Mouse (Mus musculus) neutrophil, adult 65 days (primary cell): ENCODE measurements around the gene Agtr2. TPM values are rescaled to one million over a fixed set of nuclear protein-coding genes. Genes with fewer than 3 reads are reported as not detected.

Experiments
- total RNA-seq: library from RNA; stranded (reverse); gene quantifications from 2 replicates; pipeline ENCODE4 v1.2.4, GENCODE M21; 2023

The Agtr2 gene
- total RNA-seq: not detected in 2 replicates

GRCm38 (mm10) chrX:21484414-21484813 lies at the start of gene Agtr2:
Agtr2 (plus strand) TSS chrX:21484544.

Other genes starting within 250 kb of the Agtr2 start
- gene Slc6a14, start 230.4 kb downstream of the Agtr2 start, total RNA-seq: not detected in 2 replicates